Mouse (Mus musculus): ENCODE measurements around the gene Fam20a.

Fam20a gene

DNA sequence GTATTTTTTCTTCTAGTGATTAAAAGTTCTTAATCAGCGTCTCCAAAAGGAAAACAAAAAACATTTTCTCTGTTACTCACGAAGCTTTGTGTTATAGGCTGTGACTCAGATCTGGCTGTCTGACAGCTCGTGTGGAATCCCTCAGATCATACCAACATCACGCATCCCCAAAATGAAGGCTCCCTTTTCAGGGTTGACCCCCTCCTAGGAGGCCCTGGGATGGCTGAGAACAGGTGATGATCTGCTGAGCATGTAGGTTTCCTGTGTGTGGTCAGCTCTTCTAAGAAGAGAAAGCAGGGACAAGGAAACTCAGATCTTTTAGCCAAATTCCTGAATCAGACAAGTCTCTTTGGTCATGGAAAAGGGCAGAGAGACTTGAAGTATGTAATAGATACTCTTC lies 23.1 kb upstream of the Fam20a start:
- Histone ChIP-seq H3K36me3 (ENCODE audit: insufficient read depth, low read length) (no peaks in the 10 kb centered on the region), H3K4me3 (replicated peaks; ENCODE audit: low read length) (no peak overlapping the region), H3K9me3 (ENCODE audit: low read length) (no peaks in the 10 kb centered on the region), H3K4me1 (replicated peaks; ENCODE audit: low read depth, low read length) (no peaks in the 10 kb centered on the region), H3K27me3 (ENCODE audit: insufficient read depth, low read length) (no peaks in the 10 kb centered on the region)
- no peak for TF ChIP-seq CTCF (conservative IDR thresholded peaks at IDR 0.05; ENCODE audit: low read length)
- TF ChIP-seq NANOG (IDR thresholded peaks at IDR 0.05; ENCODE audit: borderline replicate concordance, low read length), result no peak
- TF ChIP-seq POU5F1 (IDR thresholded peaks at IDR 0.05; ENCODE audit: borderline replicate concordance, low read length), result no peak

DNA sequence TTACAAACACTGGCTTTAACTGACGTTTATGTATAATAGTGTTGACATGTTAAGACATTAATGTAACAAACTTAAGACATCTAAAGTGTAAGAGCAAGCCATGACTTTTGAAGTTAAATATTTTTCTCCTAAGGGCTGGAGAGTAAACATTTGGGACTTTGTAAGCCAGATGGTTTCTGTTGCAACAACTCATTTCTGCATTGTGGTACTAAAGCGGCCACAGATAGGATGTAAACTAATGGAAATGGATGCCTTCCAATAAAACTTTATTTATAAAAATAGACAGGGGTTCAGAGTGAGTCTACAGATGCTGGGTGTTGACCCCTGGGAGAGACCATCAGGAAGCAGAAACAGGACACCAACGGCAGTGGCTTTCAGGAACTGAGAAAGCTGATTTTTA lies 15.9 kb upstream of the Fam20a start:
- Histone ChIP-seq H3K4me1 (replicated peaks; ENCODE audit: low read depth, low read length) (no peaks in the 10 kb centered on the region), H3K9me3 (ENCODE audit: low read length) (no peaks in the 10 kb centered on the region), H3K27me3 (ENCODE audit: insufficient read depth, low read length) (no peaks in the 10 kb centered on the region), H3K36me3 (ENCODE audit: insufficient read depth, low read length) (no peaks in the 10 kb centered on the region), H3K4me3 (replicated peaks; ENCODE audit: low read length) (no peak overlapping the region)
- TF ChIP-seq NANOG (IDR thresholded peaks at IDR 0.05; ENCODE audit: borderline replicate concordance, low read length), result no peak

DNA sequence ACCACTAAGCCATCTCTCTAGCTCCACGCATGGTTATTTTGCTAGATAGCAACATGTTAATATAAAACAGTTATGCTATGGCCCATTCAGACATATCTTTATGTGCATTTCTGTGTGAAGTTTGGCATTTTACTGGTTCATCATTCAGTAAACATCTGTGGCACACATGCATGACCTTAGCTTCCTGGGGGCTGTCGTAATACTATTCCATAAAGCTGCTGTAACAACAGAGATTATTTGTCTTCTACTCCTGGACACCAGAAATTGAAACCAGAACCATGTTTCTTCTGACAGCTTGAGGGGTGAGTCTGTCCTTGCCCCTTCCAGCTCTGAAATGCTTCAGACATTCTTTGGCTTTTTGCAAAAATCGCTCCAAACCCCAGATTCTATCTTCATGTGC lies 14.3 kb upstream of the Fam20a start:
- Histone ChIP-seq H3K36me3 (ENCODE audit: insufficient read depth, low read length) (no peaks in the 10 kb centered on the region), H3K27me3 (ENCODE audit: insufficient read depth, low read length) (no peaks in the 10 kb centered on the region), H3K4me3 (replicated peaks; ENCODE audit: low read length) (no peak overlapping the region), H3K4me1 (replicated peaks; ENCODE audit: low read depth, low read length) (no peaks in the 10 kb centered on the region), H3K9me3 (ENCODE audit: low read length) (no peaks in the 10 kb centered on the region)
- TF ChIP-seq CTCF (conservative IDR thresholded peaks at IDR 0.05; ENCODE audit: low read length) (no peak), POU5F1 (IDR thresholded peaks at IDR 0.05; ENCODE audit: borderline replicate concordance, low read length) (no peak), NANOG (IDR thresholded peaks at IDR 0.05; ENCODE audit: borderline replicate concordance, low read length) (no peak)

DNA sequence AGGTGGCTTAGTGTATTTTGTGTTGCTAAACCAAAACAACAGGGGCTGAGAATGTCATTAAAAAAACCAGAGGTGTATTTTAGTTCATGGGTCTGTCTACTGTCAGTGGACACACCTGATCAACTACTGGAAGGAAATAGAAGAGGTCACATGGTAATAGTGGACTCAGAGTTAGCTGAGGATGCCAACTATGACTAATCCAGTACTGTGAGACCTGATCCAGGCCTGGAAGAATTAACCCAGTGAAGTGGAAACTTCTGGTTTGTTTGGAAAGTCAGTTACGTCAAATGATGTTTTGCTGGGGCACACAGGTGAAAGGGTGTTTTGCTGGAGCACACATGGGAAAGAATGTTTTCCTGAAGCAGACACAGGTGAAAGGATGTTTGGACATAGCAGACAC lies 12.3 kb upstream of the Fam20a start:
- H3K9me3 ChIP-seq (ENCODE audit: low read length), result peaks cover 12% of the 10 kb centered on the region
- H3K36me3 ChIP-seq (ENCODE audit: insufficient read depth, low read length), result no peaks in the 10 kb centered on the region
- H3K27me3 ChIP-seq (ENCODE audit: insufficient read depth, low read length), result no peaks in the 10 kb centered on the region
- H3K4me1 ChIP-seq (replicated peaks; ENCODE audit: low read depth, low read length), result no peaks in the 10 kb centered on the region
- H3K4me3 ChIP-seq (replicated peaks; ENCODE audit: low read length), result no peak overlapping the region
- TF ChIP-seq NANOG (IDR thresholded peaks at IDR 0.05; ENCODE audit: borderline replicate concordance, low read length) (no peak), CTCF (conservative IDR thresholded peaks at IDR 0.05; ENCODE audit: low read length) (no peak), POU5F1 (IDR thresholded peaks at IDR 0.05; ENCODE audit: borderline replicate concordance, low read length) (no peak)

DNA sequence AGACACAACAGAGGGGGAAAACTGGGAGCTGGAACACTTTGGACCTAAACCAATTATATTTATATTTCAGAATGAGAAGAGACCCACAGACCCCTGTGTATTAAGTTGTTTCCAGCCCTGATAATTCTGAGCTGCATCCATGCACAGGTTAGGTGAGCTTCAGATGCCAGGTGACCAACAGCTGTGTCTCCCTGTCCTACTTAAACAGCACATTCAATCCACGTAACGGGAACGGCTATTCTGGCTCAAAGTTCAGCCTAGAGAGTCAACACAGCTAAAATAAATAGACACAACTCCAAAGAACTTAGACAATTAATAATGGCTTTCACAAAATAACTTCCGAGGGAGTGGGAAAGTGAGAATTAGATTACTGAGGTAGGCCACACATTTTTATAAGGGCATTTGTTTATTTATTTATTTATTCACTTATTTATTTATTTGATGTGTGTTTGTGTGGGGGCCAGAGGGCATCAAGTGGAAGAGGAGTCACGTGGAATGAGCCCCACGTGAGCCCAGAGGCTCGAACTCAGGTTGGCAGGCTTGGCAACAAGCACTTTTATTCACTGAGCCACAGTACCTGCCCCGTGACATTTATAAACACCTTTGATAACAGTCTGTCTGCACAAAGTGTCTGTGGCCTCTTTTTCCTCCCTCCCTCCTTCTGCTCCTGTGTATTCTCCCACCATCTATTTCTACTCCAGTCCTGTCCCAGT lies 10.8 kb upstream of the Fam20a start:
- Histone ChIP-seq H3K27me3 (ENCODE audit: insufficient read depth, low read length) (0 out of 2 replicates have a peak, but pooled peaks cover 3% of the 10 kb centered on the region), H3K9me3 (ENCODE audit: low read length) (peaks cover 13% of the 10 kb centered on the region), H3K36me3 (ENCODE audit: insufficient read depth, low read length) (no peaks in the 10 kb centered on the region), H3K4me1 (replicated peaks; ENCODE audit: low read depth, low read length) (no peaks in the 10 kb centered on the region), H3K4me3 (replicated peaks; ENCODE audit: low read length) (no peak overlapping the region)
- TF ChIP-seq POU5F1 (IDR thresholded peaks at IDR 0.05; ENCODE audit: borderline replicate concordance, low read length) (no peak), NANOG (IDR thresholded peaks at IDR 0.05; ENCODE audit: borderline replicate concordance, low read length) (no peak), CTCF (conservative IDR thresholded peaks at IDR 0.05; ENCODE audit: low read length) (no peak)

DNA sequence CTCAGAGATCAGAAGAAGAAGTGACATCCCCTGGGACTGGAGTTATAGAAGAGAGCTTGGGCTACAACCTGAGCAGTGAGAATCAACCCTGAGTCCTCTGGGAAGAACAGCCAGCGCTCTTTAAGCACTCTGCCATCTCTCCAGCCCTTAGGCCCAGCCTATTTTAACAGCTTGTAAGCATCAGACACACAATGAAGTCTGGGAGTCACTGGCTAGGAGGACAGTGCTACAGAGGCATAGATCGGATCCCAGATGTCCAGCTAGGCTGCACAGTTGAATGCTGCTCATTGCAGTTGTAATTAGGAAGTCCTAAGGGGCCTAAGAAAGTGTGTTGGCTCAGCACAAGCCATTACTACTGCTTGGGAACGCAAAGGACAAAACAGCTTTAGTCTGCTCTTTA lies 6.3 kb upstream of the Fam20a start:
- no peaks in the 10 kb centered on the region for H3K4me1 ChIP-seq (replicated peaks; ENCODE audit: low read depth, low read length)
- H3K27me3 ChIP-seq (ENCODE audit: insufficient read depth, low read length), result peaks cover 19% of the 10 kb centered on the region
- no peak for TF ChIP-seq NANOG (IDR thresholded peaks at IDR 0.05; ENCODE audit: borderline replicate concordance, low read length)
- TF ChIP-seq CTCF (conservative IDR thresholded peaks at IDR 0.05; ENCODE audit: low read length), result no peak
- no peak for TF ChIP-seq POU5F1 (IDR thresholded peaks at IDR 0.05; ENCODE audit: borderline replicate concordance, low read length)
- no peaks in the 10 kb centered on the region for H3K36me3 ChIP-seq (ENCODE audit: insufficient read depth, low read length)
- no peak overlapping the region for H3K4me3 ChIP-seq (replicated peaks; ENCODE audit: low read length)
- H3K9me3 ChIP-seq (ENCODE audit: low read length), result peaks cover 13% of the 10 kb centered on the region

DNA sequence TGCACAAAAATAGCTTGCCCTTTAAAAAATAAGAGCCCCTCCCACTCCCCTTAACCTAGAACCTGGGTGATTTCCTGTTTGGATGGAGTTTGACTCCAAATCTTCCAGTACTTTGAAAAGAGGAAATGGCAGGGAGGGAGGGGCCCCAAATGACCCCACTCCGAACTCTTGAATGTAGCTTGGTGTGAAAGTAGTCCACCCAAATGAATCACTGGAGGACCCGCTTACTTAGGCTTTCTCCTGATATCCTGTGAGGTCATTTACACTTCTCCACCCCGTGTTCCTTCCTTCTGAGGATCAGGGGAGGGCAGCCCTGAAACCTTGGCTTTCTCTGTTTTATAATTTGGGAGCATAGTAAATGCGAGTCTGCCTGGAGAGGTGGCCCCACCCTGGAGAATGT lies 632 bp upstream of the Fam20a start:
- no peak overlapping the region for H3K4me3 ChIP-seq (replicated peaks; ENCODE audit: low read length)
- H3K9me3 ChIP-seq (ENCODE audit: low read length), result no peaks in the 10 kb centered on the region
- H3K4me1 ChIP-seq (replicated peaks; ENCODE audit: low read depth, low read length), result peaks cover 21% of the 10 kb centered on the region
- TF ChIP-seq POU5F1 (IDR thresholded peaks at IDR 0.05; ENCODE audit: borderline replicate concordance, low read length) (no peak), NANOG (IDR thresholded peaks at IDR 0.05; ENCODE audit: borderline replicate concordance, low read length) (no peak)
- H3K36me3 ChIP-seq (ENCODE audit: insufficient read depth, low read length), result no peaks in the 10 kb centered on the region
- peaks cover 59% of the 10 kb centered on the region for H3K27me3 ChIP-seq (ENCODE audit: insufficient read depth, low read length)

DNA sequence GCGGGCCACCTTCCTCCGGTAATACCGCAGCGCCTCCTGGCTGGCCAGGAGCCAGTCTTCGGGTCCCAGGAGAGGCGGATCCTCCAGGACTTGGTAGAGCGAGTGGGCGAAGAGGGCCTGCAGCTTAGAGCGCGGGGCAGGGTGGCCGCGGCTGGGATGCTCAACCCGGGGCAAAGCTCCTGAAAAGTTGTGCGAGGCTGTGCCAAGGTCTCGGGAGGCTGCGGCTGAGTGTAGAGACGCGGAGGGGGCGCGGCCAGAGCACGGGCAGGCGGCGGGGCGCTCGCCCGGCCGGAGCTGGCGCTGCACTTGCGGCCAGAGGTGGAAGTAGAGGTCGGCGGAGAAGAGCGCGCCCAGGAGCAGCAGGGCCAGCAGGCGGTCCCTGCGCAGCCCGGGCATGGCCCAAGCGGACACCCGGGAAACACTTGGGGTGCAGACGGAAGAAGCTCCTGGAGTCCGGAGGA lies 729 bp downstream of the Fam20a start:
- Histone ChIP-seq H3K36me3 (ENCODE audit: insufficient read depth, low read length) (no peaks in the 10 kb centered on the region), H3K4me3 (replicated peaks; ENCODE audit: low read length) (peak overlapping the region; percentile 78), H3K9me3 (ENCODE audit: low read length) (no peaks in the 10 kb centered on the region), H3K27me3 (ENCODE audit: insufficient read depth, low read length) (peaks cover 66% of the 10 kb centered on the region), H3K4me1 (replicated peaks; ENCODE audit: low read depth, low read length) (peaks cover 21% of the 10 kb centered on the region)
- TF ChIP-seq NANOG (IDR thresholded peaks at IDR 0.05; ENCODE audit: borderline replicate concordance, low read length), result no peak
- TF ChIP-seq CTCF (conservative IDR thresholded peaks at IDR 0.05; ENCODE audit: low read length), result no peak
- TF ChIP-seq POU5F1 (IDR thresholded peaks at IDR 0.05; ENCODE audit: borderline replicate concordance, low read length), result no peak

DNA sequence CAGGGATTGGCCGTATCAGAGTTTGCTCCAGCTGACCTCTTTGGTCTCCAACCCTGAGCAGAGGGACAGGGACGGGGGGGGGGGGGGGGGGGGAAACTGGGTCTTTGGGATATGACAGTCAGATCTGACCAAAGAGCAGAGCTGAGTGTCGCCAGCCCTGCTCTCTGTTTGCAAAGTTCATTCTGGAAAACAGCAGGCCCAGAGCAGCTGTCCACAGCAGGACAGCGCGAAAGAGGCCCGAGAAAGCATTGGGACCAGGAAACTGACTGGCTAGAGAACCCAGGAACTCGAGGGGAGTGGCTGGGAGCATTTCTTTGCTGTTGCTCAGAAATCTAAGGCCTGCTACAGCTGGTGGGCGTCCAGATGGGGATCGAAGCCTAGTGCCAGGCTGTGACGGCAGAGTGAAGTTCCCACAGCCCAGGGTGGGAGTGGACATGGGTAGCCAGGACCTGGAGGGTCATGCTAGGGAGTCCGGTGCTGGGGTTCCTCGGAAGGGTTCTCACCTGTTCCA lies 1.2 kb downstream of the Fam20a start:
- Histone ChIP-seq H3K4me3 (replicated peaks; ENCODE audit: low read length) (peak overlapping the region; percentile 78), H3K4me1 (replicated peaks; ENCODE audit: low read depth, low read length) (peaks cover 21% of the 10 kb centered on the region), H3K27me3 (ENCODE audit: insufficient read depth, low read length) (peaks cover 66% of the 10 kb centered on the region), H3K36me3 (ENCODE audit: insufficient read depth, low read length) (no peaks in the 10 kb centered on the region), H3K9me3 (ENCODE audit: low read length) (no peaks in the 10 kb centered on the region)
- TF ChIP-seq POU5F1 (IDR thresholded peaks at IDR 0.05; ENCODE audit: borderline replicate concordance, low read length) (no peak), NANOG (IDR thresholded peaks at IDR 0.05; ENCODE audit: borderline replicate concordance, low read length) (no peak), CTCF (conservative IDR thresholded peaks at IDR 0.05; ENCODE audit: low read length) (no peak)

All from E14TG2a.4 (cell line).